Mouse (Mus musculus): ENCODE measurements around the gene Rnf126.

The Rnf126 gene

DNA sequence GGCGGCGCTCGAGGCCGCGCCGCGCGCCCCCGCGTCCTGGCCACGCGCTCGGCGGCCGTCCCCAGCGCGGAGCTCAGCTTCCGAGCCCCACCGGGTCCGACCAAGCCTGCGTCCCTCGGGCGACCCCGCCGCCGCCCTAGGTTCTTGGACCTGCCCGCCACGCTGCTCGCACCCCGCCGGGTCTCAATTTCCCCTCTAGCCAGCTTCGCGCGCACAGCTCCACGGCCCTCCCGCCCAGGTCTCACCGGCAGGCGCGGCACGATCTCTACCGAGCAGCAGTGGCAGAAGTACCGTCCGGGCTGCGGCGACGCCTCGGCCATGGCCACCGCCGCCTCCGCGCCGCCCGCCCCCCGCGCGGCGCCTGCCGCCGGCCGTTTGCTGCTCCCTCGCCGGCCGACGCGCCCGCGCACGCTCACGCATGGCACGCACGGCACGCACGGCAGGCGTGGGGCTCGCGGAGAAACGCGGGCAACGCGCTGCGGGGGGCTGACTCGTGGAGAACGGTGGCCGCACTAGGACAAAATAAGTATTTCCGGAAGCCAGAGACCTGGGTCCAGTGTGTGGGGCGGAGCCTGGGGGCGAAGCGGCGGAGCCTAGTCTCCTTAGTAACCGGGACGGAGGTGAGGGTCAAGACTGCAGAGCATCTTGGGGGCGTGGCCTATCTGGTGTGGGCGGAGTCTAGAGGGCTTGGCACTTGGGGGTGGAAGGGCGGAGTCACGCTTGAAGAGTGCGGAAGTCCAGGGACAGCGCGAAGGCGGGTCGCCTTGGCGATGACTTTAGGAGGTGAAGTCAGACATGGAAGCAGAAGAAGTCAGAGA lies at the start of gene Rnf126:
Gene Rnf126 (minus strand): TSS at position 445 of the 818 bp plus-strand sequence.
- peak; percentile 100 for DNase-seq

GRCm38 (mm10) chr10:79815671-79816494 lies 49.1 kb upstream of the Rnf126 start:
- no peak for DNase-seq

DNA sequence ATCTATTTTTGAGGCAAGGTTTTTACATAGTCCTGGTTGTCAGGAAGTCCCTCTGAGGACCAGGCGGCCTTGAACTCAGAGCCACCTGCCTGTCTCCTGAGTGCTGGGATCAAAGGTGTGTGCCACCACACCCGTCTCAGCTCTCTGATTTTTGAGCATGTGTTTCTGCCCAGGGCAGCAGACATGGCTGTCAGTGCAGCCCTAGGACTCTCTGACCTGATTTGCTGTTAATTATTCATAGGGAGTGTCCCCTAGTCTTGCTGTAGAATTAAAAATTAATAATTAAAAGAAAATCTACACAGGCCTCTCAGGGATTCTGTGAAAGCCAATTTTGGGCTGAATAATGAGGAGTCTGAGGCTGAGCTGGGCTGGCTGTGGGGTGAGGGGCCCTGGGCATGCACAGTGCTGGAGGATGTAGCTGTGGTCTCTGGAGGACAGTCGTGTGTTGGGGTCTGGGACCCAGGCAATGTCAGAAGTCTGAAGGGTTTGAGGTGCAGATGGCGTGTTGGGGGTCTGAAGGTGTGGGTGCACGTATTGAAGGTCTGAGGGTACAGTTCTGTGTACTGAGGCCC lies 47.6 kb upstream of the Rnf126 start:
- no peak for DNase-seq

DNA sequence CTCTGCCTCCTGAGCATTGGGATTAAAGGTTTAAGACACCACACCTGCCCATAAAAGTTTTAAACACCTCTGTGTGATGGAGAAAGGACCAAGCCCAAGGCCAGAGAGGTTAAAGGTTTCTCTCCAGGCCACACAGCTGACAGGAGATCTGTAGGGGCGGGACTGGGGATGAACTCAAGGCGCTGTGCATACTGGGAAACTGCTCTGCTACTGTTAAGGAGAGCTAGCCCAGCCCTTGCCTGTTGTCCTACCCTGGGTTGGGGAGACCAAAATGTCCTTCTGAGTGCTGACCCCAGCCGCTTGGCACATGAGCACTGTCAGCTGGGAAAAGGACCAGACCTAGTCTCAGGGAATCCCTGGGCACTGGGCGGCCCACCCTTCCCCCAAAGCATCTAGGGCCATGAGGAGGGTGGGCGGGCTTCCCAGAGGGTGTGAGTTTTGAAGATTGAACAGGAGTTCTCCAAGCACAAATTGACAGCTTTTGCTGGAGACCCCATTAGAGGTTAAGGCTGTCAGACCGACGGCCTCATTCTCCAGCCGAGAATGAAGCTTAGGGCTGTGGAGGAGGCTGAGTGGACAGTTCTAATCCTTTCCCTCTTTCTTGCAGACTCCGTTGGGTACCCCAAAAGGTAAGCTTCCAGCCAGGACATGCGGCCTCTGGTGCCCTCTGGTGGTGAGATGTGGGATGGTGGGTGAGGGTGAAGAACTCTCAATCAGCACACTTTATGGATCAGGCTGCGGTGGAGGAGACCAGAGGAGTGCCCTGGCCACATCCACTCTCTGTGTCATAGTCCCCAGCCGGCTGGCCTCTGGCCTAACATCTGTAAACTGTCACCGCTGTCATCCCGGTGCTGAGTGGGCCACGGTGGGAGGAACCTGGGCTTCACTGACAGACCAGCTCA lies 45.2 kb upstream of the Rnf126 start:
- peak; percentile 92 for DNase-seq

DNA sequence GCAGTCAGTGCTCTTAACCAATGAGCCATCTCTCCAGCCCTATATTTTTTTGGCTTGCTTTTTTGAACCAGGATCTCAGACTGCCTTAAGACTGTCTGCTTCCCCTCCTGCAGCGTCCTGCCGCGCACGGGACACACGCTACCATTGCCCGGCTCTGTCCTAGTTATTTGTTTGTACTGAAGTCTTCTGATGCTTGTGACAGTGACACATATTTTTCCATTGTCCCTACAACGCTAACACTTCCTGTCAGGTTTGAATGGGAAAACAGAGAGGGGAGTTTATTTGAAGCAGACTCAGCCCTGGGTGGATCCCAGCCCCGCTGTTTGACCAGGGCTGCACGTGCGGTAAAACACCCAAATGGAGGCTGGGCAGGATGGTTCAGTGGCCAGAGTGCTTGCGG lies 42.0 kb upstream of the Rnf126 start:
- no peak for DNase-seq

GRCm38 (mm10) chr10:79807826-79808225 lies 41.1 kb upstream of the Rnf126 start:
- DNase-seq = peak; percentile 44

GRCm38 (mm10) chr10:79806972-79807371 lies 40.2 kb upstream of the Rnf126 start:
- no peak for DNase-seq

DNA sequence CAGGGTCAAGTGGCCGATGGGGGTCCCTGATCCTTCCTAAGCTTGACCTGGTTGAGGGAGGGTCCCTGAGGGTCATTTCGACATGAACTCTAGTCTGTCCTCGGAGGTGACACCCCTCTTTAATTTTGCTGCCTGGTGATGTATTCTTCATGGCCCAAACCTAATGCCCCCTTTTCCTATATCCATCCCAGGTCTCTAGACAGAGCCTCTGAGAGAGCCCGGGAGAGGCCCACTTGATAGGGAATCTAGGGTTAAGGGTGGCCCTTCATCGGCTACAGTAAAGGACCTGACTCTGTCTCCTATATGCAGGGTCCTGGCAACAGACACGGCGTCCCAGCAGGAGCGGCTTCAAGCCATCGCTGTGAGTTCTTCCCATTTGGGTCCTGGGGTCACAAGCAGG lies 39.6 kb upstream of the Rnf126 start:
- DNase-seq = no peak

- DNase-seq = no peak
Observed at GRCm38 (mm10) chr10:79805636-79806035, 38.9 kb upstream of the Rnf126 start.

- peak; percentile 51 for DNase-seq
Observed at GRCm38 (mm10) chr10:79803716-79804323, 37.1 kb upstream of the Rnf126 start.

GRCm38 (mm10) chr10:79802331-79802971 lies 35.7 kb upstream of the Rnf126 start:
- peak; percentile 40 for DNase-seq

- no peak for DNase-seq
Observed at GRCm38 (mm10) chr10:79801837-79802236, 35.1 kb upstream of the Rnf126 start.

GRCm38 (mm10) chr10:79800508-79800907 lies 33.8 kb upstream of the Rnf126 start:
- DNase-seq = no peak

DNA sequence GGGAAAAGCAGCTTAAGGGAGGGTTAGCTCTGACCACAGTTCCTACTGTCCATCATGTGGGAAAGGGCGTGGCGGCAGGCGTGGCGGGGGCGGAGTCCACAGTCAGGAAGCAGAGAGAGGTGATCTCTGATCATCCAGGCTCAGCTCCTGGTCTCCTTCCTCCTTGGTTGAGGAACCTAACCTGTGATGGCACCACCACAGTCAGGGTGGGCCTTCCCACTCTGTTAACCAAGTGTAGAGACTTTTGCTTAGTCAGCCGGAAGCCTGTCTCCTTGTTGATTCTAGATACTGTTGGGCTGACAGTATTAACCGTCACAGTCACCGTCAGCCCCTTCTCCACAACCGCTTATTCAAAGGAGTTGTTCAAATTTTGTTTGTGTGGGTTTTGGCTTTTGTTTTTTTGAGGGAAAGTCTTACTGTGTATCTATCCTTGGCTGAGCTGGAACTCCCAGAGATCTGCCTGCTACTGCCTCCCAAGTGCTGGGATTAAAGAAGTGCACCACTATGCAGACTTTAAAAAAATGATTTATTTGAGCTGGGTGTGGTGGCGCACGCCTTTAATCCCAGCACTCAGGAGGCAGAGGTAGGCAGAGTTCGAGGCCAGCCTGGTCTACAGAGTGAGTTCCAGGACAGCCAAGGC lies 31.7 kb upstream of the Rnf126 start:
- no peak for DNase-seq

- DNase-seq = no peak
Observed at GRCm38 (mm10) chr10:79797326-79797725, 30.6 kb upstream of the Rnf126 start.

DNA sequence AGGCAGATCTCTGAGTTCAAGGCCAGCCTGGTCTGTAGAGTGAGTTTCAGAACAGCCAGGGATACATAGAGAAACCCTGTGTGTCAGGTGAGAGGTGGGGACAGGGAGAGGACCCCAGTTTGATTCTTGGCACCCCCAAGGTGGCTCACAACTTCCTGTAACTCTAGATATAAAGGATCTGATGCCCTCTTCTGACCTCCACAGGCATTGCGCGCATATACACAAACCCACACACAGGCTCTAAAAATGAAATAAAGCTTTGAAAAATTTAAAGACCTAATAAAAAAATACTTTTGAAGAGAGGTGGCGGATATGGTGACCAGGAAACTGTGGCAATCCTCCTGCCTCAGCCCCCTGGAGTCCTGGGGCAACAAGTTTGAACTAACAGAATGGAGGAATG lies 29.2 kb upstream of the Rnf126 start:
- DNase-seq = no peak

DNA sequence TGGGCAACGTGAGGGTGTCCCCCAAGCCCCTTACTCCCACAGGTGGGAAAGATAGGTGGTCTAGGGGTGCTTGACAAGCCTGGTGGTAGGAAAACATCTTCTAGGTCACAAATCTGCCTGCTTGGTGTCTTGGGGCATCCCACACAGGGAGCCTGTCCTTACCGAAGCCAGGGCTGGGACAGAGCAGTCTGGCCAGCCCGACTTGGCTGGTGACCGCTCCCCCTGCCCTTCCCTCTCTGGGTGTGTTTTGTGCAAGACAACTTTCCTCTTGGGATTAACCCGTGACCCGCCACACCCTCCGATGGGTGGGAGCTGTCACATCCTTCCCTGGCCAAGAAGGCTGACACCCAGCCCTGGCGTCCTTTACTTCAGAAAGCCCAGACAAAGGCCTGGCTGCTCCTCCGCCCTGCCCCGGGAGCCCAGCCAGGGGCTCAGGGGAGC lies 27.8 kb upstream of the Rnf126 start:
- peak; percentile 54 for DNase-seq

- DNase-seq = peak; percentile 54
Observed at GRCm38 (mm10) chr10:79793738-79794490, 27.2 kb upstream of the Rnf126 start.

GRCm38 (mm10) chr10:79793051-79793737 lies 26.4 kb upstream of the Rnf126 start, which contains the start of gene Palm:
Gene Palm (plus strand): TSS chr10:79793572.
- peak; percentile 87 for DNase-seq

Data from cerebellum, adult 8-10 months (tissue).